Mouse (Mus musculus) myocyte (in vitro differentiated cells): ENCODE measurements around the gene Prrg2. TPM values are rescaled to one million over a fixed set of nuclear protein-coding genes. Genes with fewer than 3 reads are reported as not detected.
A peak's percentile ranks its signal among the peaks of the same experiment; 100 is the strongest.

Experiments used
- H3K27me3 ChIP-seq: one replicate; pipeline ENCODE4 v1.6.1; 2011; ENCODE audit not compliant: control insufficient read depth, insufficient read depth, insufficient read length
- H3K36me3 ChIP-seq: one replicate; pipeline ENCODE4 v1.6.1; 2011; ENCODE audit not compliant: control insufficient read depth, insufficient read depth
- H3K4me2 ChIP-seq: one replicate; pipeline ENCODE4 v1.6.1; 2011; ENCODE audit warnings: low read depth, control low read depth
- H3K4me3 ChIP-seq: one replicate; pipeline ENCODE4 v1.5.1; 2011; ENCODE audit warnings: mild to moderate bottlenecking, control low read depth, moderate library complexity
- H3K79me2 ChIP-seq: one replicate; pipeline ENCODE4 v1.6.1; 2011; ENCODE audit not compliant: control insufficient read depth, insufficient read depth
- H3ac ChIP-seq: one replicate; pipeline ENCODE4 v1.6.1; 2011; ENCODE audit not compliant: control insufficient read depth, insufficient read length
- CEBPB ChIP-seq: IDR thresholded peaks from 2 replicates; pipeline ENCODE4 v1.6.1; 2011; ENCODE audit warnings: mild to moderate bottlenecking, moderate library complexity; ENCODE audit not compliant: poor library complexity, insufficient read depth, severe bottlenecking
- E2F4 ChIP-seq: IDR thresholded peaks from one replicate; pipeline ENCODE4 v1.6.1; 2011; ENCODE audit warnings: mild to moderate bottlenecking, control low read depth, moderate library complexity; ENCODE audit not compliant: insufficient read depth
- MAX ChIP-seq: IDR thresholded peaks from one replicate; pipeline ENCODE4 v1.6.1; 2011; ENCODE audit warnings: low read depth, mild to moderate bottlenecking, control low read depth
- MYOD1 ChIP-seq, 3 experiments: IDR thresholded peaks; one replicate each; pipeline ENCODE4 v1.6.1; 2011; ENCODE audit warnings: control low read depth in 2 of 3, low read depth in 2 of 3, mild to moderate bottlenecking in 2 of 3, moderate library complexity in 1 of 3; ENCODE audit not compliant: insufficient read length in 2 of 3, control insufficient read depth in 1 of 3
- MYOG ChIP-seq, 3 experiments: IDR thresholded peaks; one replicate each; pipeline ENCODE4 v1.6.1; 2011; ENCODE audit warnings: control low read depth in 2 of 3, low read depth in 2 of 3, mild to moderate bottlenecking in 2 of 3; ENCODE audit not compliant: insufficient read length in 2 of 3, control insufficient read depth in 1 of 3, insufficient read depth in 1 of 3
- POLR2A ChIP-seq: IDR thresholded peaks from one replicate; pipeline ENCODE4 v1.6.1; 2011; ENCODE audit warnings: low read depth, mild to moderate bottlenecking, control low read depth, moderate library complexity; ENCODE audit not compliant: insufficient read length
- POLR2AphosphoS2 ChIP-seq: IDR thresholded peaks from one replicate; pipeline ENCODE4 v1.6.1; 2011; ENCODE audit warnings: low read depth, control low read depth; ENCODE audit not compliant: insufficient read length
- REST ChIP-seq: IDR thresholded peaks from one replicate; pipeline ENCODE4 v1.6.1; 2011; ENCODE audit warnings: mild to moderate bottlenecking, control low read depth, moderate library complexity; ENCODE audit not compliant: insufficient read depth, insufficient read length
- SRF ChIP-seq: IDR thresholded peaks from one replicate; pipeline ENCODE4 v1.6.1; 2011; ENCODE audit warnings: low read depth; ENCODE audit not compliant: control insufficient read depth, insufficient read length
- TCF12 ChIP-seq: IDR thresholded peaks from one replicate; pipeline ENCODE4 v1.6.1; 2011; ENCODE audit warnings: mild to moderate bottlenecking, control low read depth; ENCODE audit not compliant: poor library complexity, insufficient read depth, severe bottlenecking
- TCF3 ChIP-seq: IDR thresholded peaks from one replicate; pipeline ENCODE4 v1.6.1; 2011; ENCODE audit warnings: low read depth, control low read depth; ENCODE audit not compliant: insufficient read length
- USF1 ChIP-seq: IDR thresholded peaks from one replicate; pipeline ENCODE4 v1.6.1; 2011; ENCODE audit warnings: low read depth, mild to moderate bottlenecking, control low read depth, moderate library complexity
- polyA plus RNA-seq: library from polyadenylated mRNA; unstranded; fragments of >200 nt; fragmentation: generic; extraction: Trizol; gene quantifications from one replicate; pipeline ENCODE4 v1.2.1, GENCODE M21; 2012; ENCODE audit warnings: missing spikeins

The Prrg2 gene
- polyA plus RNA-seq, 1 experiment = 12.9 TPM

DNA sequence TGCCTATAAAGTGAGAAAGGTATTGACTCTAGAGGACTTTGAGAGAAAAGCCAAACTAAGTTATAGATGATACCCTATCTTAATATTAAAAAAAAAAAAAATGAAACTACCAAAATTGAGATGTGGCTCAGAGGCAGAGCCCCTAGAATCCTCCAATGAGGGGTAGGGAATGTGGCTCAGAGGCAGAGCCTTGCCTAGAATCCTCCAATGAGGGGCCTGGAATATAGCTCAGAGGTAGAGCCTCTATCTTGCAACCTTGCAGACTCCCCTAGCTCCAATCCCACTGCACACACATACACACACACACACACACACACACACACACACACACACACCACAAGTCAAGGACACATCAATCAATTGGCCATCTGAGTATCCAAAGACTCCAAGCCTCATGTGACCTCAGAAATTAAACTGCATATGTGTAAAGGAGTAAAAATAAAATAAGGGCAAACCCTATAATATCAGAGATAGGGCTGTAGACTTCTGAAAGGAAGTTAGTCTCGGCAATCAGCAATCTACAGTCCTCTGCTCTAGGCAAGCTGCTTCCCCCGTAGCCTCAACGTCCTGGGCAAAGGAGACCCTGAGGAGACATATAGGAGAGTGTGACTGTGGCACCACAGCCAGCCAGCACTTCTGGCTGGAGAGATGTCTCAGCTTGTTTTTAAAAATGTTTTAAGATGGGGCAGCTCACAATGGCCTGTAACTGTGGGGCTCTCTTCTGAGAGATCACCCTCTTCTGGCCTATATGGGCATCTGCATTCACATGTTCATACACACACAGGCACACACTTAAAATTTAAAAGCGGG is 4.9 kb upstream of the Prrg2 start:
- TF ChIP-seq CEBPB = no peak
- no peak for TF ChIP-seq TCF3
- no peak for TF ChIP-seq POLR2A
- TF ChIP-seq MYOG (IDR thresholded peaks at IDR 0.05; ENCODE audit: control insufficient read depth in 1 of 3, insufficient read depth in 1 of 3, insufficient read length in 2 of 3, low read depth in 2 of 3) = no peak
- TF ChIP-seq USF1 = no peak
- TF ChIP-seq MAX = no peak
- no peak for TF ChIP-seq REST
- TF ChIP-seq POLR2AphosphoS2 = no peak
- TF ChIP-seq SRF = no peak
- no peak for TF ChIP-seq TCF12
- TF ChIP-seq MYOD1 (IDR thresholded peaks at IDR 0.05; ENCODE audit: control insufficient read depth in 1 of 3, insufficient read length in 2 of 3, low read depth in 2 of 3) = no peak
- TF ChIP-seq E2F4 = no peak
- no peak overlapping the region for H3K4me3 ChIP-seq
- no peak overlapping the region for H3ac ChIP-seq
- peaks cover 4% of the 10 kb centered on the region for H3K36me3 ChIP-seq
- H3K79me2 ChIP-seq = peaks cover 90% of the 10 kb centered on the region
- H3K27me3 ChIP-seq = no peaks in the 10 kb centered on the region
- H3K4me2 ChIP-seq = no peak overlapping the region

DNA sequence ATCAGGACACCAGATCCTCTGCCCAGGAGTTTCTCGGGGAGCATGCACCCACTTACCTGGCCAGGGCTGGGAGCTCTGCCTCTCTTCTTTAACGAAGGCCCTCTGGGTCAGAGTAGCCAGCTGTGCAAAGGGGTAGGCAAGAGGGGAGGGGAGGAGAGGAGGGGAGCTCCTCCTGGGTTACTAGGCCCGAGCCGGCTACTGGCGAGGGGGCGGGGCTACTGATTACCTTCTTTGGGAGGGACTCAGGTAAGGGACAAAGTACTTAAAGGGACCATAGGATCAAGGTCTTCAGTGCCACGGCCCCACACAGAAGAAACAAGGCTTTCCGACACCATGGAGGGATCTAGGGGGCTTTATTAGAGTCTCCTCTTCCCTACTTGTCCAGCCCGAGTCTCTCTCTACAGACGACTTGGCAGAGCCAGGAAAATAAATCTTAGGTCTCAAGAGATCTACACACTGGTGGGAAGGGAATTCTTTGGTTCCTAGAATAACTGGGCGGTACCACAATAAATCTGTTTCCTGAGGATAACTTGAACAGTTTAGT is 873 bp downstream of the Prrg2 start:
- peaks cover 38% of the 10 kb centered on the region for H3K79me2 ChIP-seq
- TF ChIP-seq POLR2A = no peak
- TF ChIP-seq REST = no peak
- TF ChIP-seq E2F4 = no peak
- no peak for TF ChIP-seq TCF3
- no peak for TF ChIP-seq POLR2AphosphoS2
- H3K36me3 ChIP-seq = peaks cover 4% of the 10 kb centered on the region
- no peaks in the 10 kb centered on the region for H3K27me3 ChIP-seq
- H3K4me2 ChIP-seq = peak overlapping the region; percentile 80
- no peak overlapping the region for H3ac ChIP-seq
- H3K4me3 ChIP-seq = peak overlapping the region; percentile 65

DNA sequence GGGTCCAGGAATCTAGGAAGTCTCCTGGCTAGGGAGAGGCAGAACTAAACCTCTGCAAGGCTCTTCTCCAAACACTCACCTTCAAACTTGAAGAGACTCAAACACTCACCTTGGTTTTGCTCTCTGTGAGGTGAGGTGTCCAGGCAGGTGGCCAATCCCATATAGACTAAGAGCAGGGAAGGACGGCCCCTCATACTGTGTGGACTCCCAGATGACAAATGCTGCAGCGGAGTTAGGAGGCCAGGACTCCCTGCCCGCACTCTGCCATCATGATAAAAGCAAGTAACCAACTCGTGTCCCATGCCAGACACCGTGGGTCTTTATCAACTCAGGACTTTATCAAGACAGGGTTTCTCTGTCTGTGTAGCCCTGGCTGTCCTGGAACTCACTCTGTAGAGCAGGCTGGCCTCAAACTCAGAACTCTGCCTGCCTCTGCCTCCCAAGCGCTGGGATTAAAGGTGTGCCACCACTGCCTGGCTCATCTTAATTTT is 1.8 kb downstream of the Prrg2 start:
- Histone ChIP-seq H3ac (no peak overlapping the region), H3K36me3 (peaks cover 4% of the 10 kb centered on the region), H3K4me2 (no peak overlapping the region), H3K79me2 (peaks cover 28% of the 10 kb centered on the region), H3K4me3 (peak overlapping the region; percentile 65), H3K27me3 (no peaks in the 10 kb centered on the region)
- no peak for TF ChIP-seq SRF
- no peak for TF ChIP-seq POLR2AphosphoS2
- no peak for TF ChIP-seq REST
- no peak for TF ChIP-seq MAX
- no peak for TF ChIP-seq TCF12
- no peak for TF ChIP-seq POLR2A
- TF ChIP-seq MYOG (IDR thresholded peaks at IDR 0.05; ENCODE audit: control insufficient read depth in 1 of 3, insufficient read depth in 1 of 3, insufficient read length in 2 of 3, low read depth in 2 of 3) = no peak
- TF ChIP-seq MYOD1 (IDR thresholded peaks at IDR 0.05; ENCODE audit: control insufficient read depth in 1 of 3, insufficient read length in 2 of 3, low read depth in 2 of 3) = no peak
- TF ChIP-seq USF1 = no peak
- no peak for TF ChIP-seq E2F4
- TF ChIP-seq TCF3 = no peak

DNA sequence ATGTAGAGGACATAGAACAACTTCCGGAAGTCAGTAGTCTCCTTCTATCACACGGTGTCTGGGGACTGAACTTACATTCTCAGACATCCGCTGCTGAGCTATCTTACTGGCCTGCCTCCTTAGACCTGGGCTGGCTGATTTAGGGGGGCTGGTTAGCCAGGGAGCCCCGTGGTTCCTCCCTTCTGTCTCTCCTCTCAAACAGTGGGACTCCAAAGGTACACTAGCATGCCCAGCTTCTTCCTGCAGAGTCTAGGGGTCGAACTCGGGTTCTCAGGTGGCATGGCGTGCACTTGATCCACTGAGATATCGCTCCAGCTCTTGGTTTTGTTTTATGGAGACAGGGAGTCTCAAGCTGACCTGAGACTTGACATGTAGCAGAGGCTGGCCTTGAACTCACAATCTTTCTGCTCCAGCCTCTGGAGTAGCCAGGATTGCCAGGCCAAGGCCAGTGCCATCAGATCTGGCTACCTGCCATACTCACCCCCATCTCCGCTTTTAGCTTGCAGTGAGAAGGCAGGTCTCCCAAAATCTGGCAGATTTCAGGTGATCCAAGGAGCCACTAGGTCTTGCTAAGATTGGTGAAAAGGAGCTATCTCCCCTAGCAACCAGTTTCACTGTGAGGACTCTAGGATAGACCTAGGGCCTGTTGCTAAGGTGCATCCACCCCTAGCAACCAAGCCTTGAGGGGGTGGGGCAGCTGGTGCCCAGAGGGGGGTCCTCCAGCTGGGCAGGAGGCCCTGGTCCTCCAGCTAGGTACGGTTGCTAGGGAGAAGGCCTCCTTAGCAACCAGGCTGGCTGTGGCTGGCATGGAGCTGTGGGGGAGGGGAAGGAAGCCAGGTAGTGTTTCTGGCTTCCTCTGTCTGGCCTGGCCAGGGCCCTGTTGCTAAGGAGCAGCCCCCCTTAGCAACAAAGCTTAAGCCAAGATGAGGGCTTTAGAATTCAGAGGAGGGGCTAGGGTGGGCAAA is 3.6 kb downstream of the Prrg2 start:
- Histone ChIP-seq H3K27me3 (no peaks in the 10 kb centered on the region), H3K4me2 (no peak overlapping the region), H3K79me2 (peaks cover 10% of the 10 kb centered on the region), H3K36me3 (no peaks in the 10 kb centered on the region), H3ac (no peak overlapping the region), H3K4me3 (no peak overlapping the region)
- TF ChIP-seq POLR2A = no peak
- no peak for TF ChIP-seq CEBPB
- no peak for TF ChIP-seq USF1
- no peak for TF ChIP-seq MAX
- no peak for TF ChIP-seq E2F4
- TF ChIP-seq SRF = no peak
- no peak for TF ChIP-seq POLR2AphosphoS2
- TF ChIP-seq MYOD1 (IDR thresholded peaks at IDR 0.05; ENCODE audit: control insufficient read depth in 1 of 3, insufficient read length in 2 of 3, low read depth in 2 of 3) = no peak
- TF ChIP-seq TCF12 = no peak
